Mouse (Mus musculus) layer of hippocampus, adult 8-10 months (tissue): ENCODE data around the gene Sgsm3. TPM values are rescaled to one million over a fixed set of nuclear protein-coding genes. Genes with fewer than 3 reads are reported as not detected.

Experiments used
- microRNA-seq, 2 experiments: library from miRNA; unstranded; fragments of <30 nt; microRNA quantifications; one replicate each; pipeline ENCODE4 v1.2.0; 2022
- total RNA-seq, 4 experiments: library from RNA; stranded (reverse); gene quantifications; 2 replicates each; pipeline ENCODE4 v1.2.4; 2022

Sgsm3 gene
- total RNA-seq, 4 experiments from 2014 or later = 72.3 to 87.1 (median 81.3) TPM

Small RNAs within 50 kb of the gene (microRNA-seq; reads per million reads assigned to microRNA genes)
- gene Mir5113 = 6.7 to 9.1 reads per million in 2 experiments

Other genes with a start within 250 kb of the Sgsm3 start
- gene Adsl, start 29.3 kb upstream of the Sgsm3 start, total RNA-seq = 10 to 100 TPM; 24.8 to 31.2 (median 28.4) TPM
- gene Mrtfa, start 213.0 kb downstream of the Sgsm3 start, total RNA-seq = 100 to 1,000 TPM in 1 of 4 experiments, 10 to 100 TPM in 3; 79.9 to 100 (median 95.9) TPM